Mouse (Mus musculus): ENCODE data around the gene Pnpla2. TPM values are rescaled to one million over a fixed set of nuclear protein-coding genes. Genes with fewer than 3 reads are reported as not detected.

Pnpla2 gene
- total RNA-seq, 2 experiments from 2014 or later = 306 to 361 TPM

DNA sequence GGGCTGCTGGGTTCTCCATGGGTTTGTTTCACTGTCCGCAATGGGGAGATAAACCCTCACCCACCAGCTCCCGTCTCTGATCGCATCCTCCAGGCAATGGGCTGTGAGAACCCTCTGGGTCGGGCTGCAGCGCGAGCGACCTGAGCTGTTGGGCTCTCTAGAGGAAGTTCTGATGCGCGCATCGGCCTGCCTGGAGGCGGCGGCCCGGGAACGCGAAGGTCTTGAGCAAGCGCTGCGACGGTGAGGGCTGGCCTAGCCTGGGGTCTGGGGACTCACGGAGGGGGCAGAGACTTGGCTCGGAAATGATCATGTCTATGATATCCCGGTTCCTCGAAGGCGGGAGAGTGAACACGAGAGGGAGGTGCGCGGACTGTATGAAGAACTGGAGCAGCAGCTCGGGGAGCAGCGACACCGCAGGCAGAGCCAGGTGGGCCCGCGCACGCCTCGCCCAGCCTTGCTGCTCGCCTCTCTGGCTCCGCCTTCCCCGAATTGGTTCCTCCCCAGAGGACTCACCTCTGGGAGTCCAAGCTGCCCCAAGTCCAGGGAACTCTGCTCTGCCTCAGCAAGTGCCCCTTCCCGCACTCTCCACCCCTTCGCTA, 9.7 kb downstream of the Pnpla2 start:
- no peak for DNase-seq
- intact Hi-C loops (cut with DNase I) = no loop called here

DNA sequence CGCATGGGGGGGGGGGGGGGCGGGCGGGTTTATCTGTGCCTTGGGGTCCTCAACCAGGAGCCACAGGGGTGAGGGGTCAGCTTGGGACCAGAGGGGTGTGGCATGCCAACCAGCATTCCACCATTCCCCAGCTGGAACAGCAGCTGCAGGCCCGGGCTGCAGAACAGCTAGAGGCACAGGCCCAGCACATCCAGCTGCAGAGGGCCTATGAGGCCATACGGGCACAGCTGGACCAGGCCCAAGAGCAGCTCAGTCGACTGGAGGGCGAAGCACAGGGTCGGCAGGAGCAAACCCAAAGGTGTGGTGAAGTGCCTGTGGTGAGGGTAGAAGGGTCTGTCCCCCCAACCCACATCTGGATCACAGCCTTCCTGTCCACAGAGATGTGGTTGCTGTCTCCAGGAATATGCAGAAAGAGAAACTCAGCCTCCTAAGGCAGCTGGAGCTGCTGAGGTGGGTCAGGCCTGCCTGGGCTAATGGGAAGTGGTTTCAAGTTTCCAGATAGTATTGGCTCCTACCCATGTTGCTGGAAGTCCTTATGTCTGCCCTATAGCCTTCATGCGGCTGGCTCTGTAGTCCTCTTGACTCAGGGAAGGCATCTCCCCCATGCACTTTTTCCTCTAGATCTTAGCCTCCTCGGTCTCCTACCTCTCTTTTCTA, 10.5 kb downstream of the Pnpla2 start:
- peak in 1 of 2 experiments; percentile 31 for DNase-seq
- intact Hi-C loops (cut with DNase I) = no loop called here

DNA sequence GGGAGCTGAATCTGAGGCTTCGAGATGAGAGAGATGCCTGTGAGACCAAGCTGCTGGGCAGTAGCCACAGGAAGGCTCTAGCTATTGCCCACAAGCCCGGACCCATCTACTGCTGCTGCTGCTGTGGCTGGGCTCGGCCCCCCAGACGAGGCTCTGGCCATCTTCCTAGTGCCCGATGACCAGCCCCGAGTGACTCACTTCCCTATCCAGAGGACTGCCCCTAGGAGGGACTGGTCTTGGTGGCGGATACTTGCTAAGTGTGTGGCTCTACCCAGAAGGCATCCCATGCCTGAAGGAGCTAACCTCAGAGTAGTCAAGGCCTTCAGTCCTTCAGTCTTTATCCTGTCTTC, 11.0 kb downstream of the Pnpla2 start:
- DNase-seq = no peak
- intact Hi-C loops (cut with DNase I) = no loop called here

DNA sequence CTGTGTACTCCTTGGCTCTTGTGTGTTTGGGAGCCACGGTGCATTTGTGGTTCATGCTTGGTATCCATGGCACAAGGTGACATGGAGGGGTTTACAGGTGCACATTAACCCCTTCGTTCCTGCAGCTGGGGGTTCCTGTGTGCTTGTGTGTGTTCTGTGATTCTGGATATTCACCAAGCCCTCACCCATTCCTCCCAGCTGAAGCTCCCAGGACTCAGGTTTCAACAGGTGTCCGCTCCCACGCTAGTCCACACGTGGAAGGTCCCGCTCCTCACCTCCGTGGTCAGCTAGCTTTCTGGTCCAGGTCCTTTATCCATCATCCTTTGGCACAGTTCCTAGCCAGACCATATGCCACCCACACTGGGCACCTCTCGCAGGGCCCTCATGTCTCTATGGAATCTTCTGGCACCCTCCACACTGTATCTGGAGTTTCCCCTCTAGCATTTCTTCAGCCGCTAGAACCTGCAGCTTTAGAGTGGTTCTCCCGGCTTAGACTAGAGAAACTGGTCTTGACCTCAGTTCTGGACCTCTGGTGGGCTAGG, 11.7 kb downstream of the Pnpla2 start:
- DNase-seq = no peak
- intact Hi-C loops (cut with DNase I) = no loop called here

DNA sequence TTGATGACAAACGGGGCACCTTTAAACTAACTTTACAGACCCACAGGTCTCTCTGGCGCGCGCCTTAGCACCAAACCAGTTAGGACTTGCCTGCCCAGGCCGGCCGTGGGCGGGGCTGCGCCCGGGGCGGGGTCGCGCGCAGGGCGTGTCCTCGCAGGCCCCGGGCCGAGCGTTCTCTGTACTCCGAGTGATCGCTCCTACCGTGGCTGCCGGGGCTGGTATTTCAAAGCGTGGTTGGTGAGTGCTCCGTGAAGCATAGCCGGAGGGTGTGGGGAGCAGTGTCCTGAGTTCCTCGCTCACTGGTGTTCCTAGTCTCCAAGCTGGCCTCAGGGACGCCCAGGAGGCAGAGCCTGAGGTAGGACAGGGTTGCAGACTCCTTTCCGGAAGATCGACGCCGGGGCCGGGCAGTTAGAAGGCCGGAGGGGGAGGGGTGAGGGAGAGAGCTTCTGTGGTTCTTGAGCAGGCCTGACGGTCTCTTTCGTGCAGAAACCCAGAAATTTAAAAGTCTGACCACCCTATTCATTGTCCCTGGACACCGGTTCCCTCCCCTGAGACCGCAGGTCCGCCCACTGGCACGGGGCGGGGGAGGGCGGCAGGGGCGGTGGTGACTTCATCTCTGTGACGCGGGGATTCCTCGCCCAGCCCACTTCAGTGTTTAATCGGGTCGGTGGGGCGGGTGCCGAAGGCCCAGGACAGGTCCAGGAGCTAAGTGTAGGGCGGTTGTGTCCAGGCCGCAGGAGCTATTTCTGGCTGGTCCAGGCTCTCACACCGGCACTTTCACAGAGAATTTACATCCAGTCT, 12.4 kb downstream of the Pnpla2 start, which contains the start of gene Cd151:
TSS of gene Cd151 (plus strand) at position 163 of the 801 bp plus-strand sequence.
- DNase-seq = peak; percentile 86 to 88
- intact Hi-C loops (cut with DNase I) = no loop called here

DNA sequence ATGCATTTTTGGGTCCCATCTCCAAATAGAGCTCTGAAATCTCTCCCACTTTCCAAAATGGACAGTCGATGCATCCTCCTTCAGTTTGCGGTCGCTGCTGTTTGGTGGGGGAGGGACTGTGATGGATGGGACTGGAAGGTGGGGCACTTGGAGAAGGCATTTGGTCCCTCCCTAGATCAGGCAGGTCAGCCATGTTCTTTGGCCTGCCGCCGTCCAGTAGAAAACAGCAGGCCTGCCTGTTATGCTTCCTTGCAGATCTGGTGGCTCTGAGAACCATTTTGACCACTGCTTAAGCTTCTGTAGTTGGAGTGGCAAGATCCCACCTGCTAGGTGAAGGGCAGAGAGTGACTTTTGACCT, 13.1 kb downstream of the Pnpla2 start:
- DNase-seq = peak in 1 of 2 experiments; percentile 34
- intact Hi-C loops (cut with DNase I) = no loop called here

DNA sequence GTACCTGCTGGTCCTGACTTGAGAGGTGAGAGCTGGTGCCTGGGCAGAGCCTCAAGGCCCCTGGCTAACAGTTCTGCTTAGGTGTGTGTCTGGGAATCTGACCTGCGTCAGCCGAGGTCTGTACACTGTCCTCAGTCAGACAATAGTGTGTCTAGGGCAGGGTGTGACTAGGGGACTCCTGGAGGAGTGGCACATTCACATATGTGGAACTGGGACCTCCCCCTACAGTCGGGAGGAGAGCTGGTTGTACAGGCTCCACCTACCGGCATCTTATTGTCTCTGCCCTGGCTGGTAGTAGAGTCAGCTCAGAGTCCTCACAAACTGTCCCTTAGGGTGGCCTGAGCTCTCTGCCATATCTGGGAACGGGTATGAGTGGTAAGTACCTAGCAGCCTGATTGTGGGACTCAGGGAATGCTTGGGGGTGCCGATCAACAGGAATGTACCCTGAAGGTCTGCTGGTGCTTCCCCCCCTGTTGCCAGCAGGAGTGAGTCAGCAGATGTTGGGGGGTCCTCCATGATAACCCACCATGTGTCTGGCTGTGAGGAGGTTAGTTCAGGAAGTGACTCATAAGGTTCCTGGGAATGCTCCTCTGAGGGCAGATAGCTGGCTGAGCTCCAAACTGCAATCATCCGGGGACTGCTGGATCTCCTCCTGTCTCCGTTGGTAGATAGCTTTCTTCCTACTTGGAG, 13.7 kb downstream of the Pnpla2 start:
- peak; percentile 56 to 57 for DNase-seq
- intact Hi-C loops (cut with DNase I) = no loop called here

DNA sequence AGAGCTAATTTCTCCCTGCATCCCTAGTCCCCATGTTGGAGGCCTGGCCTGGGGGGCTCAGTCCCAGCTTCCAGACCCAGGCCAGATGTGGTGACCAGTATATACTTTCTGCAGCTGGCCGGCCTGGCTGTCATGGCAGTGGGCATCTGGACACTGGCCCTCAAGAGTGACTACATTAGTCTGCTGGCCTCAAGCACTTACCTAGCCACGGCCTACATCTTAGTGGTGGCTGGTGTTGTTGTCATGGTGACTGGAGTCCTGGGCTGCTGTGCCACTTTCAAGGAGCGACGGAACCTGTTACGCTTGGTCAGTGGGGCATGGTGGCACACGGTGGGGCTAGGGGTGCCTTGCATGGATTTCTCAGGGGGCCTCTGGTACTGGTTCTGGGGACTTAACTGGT, 14.4 kb downstream of the Pnpla2 start:
- intact Hi-C loops (cut with DNase I) = no loop called here
- no peak for DNase-seq

DNA sequence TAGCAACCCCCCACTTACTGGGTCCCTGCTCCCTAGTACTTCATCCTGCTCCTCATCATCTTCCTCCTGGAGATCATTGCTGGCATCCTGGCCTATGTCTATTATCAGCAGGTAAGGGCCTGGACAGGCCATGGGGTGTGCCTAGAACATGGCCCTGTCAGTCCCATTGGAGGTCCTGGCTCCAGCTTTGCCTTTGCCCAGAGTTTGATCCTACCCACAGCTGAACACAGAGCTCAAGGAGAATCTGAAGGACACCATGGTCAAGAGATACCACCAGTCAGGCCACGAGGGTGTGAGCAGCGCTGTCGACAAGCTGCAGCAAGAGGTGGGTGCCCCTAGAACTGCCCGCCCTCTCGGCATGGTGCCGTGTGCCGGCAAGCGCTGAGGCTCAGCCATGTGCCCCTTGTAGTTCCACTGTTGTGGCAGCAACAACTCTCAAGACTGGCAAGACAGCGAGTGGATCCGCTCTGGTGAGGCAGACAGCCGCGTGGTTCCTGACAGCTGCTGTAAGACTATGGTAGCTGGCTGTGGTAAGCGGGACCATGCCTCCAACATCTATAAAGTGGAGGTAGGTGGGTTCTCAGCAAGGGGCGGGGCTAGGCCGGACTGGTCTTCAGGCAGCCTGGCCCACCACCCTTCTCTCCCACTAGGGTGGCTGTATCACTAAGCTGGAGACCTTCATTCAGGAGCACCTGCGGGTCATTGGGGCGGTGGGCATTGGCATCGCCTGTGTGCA, 15.1 kb downstream of the Pnpla2 start:
- no peak for DNase-seq
- intact Hi-C loops (cut with DNase I) = no loop called here

DNA sequence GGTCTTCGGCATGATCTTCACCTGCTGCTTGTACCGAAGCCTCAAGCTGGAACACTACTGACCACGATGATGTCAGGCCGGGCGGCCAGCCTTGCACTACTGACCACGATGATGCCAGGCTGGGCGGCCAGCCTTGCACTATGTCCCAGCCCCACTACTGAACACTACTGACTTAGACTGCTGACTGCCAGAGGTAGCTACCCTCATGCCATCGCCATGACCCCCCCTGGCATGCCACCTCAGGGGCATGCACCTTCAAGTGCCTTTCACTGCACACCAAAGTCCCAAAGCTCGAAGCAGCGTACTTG, 15.6 kb downstream of the Pnpla2 start:
- intact Hi-C loops (cut with DNase I) = no loop called here
- no peak for DNase-seq

DNA sequence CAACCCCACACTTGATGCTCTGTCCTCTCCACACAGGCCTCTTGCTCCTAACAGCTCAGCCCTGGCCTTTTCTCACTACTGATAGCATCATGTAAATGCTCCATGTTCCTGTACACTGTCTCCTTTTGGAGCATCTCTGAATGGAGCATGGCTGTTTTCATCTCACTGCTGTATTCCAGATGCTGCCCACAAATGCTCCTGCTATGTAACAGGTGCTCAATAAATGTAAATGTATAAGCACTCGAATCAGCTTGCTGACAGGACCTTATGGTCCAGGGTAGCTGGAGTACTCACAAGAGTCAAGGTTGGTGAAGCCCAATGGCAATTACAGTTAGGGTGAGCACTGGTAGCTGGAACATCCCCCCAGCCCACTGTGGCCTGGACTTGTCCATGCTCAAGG, 16.2 kb downstream of the Pnpla2 start:
- intact Hi-C loops (cut with DNase I) = no loop called here
- DNase-seq = no peak

DNA sequence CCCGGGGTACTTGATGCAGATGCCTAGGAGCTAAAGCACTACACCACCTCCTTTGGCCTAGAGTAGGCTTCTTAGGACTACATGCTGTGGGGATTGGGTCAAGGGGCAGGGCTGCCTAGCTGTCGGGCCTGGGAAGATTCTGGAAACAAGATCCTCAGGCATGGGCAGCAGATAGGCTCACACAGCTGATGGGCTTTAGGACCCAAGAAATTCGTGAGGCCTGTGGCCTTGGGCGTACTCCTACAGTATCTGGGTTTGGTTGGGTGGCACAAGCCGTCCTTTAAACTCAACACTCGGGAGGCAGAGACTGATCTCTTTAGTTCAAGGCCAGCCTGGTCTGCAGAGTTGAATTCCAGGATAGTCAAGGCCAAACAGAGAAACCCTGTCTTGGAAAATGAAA, 17.2 kb downstream of the Pnpla2 start:
- intact Hi-C loops (cut with DNase I) = no loop called here
- no peak for DNase-seq

DNA sequence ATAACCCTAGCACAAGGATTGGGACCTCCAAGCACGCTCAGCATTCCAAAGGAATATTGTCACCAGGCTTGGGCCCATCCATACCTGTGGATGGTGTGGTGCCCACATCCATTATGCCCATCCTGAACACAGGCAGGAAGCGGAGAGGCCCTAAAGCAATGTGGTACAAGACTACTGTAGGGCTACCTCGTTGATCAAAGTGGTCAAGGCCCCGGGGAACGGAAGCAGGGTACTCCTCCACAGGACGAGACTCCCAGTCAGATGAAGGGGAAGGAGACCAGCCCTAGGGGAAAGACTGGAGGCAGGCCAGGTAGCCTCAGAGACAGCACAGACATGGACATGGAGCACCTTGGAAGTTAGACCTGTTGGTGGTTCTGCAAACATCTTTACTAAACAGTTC, 17.8 kb downstream of the Pnpla2 start:
- intact Hi-C loops (cut with DNase I) = no loop called here
- DNase-seq = no peak

DNA sequence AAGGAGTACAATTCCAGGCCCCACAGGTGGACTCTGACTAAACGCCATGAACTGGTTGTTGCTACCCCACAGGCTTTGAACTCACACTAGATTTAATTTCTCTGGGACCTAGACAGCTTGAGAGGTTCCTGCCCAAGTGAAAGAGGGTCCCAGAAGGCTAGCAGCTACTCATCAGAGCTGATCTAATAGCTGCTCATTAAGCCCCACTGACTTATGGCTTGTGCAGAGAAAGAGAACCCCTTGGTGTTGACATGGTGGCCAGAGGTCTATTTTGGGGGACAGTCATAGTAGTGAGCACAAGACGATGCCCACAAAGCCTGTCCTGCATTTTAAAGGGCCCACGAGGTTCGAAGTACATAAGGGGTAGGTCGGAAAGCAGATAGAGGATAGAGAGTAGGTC, 19.2 kb downstream of the Pnpla2 start:
- no peak for DNase-seq

DNA sequence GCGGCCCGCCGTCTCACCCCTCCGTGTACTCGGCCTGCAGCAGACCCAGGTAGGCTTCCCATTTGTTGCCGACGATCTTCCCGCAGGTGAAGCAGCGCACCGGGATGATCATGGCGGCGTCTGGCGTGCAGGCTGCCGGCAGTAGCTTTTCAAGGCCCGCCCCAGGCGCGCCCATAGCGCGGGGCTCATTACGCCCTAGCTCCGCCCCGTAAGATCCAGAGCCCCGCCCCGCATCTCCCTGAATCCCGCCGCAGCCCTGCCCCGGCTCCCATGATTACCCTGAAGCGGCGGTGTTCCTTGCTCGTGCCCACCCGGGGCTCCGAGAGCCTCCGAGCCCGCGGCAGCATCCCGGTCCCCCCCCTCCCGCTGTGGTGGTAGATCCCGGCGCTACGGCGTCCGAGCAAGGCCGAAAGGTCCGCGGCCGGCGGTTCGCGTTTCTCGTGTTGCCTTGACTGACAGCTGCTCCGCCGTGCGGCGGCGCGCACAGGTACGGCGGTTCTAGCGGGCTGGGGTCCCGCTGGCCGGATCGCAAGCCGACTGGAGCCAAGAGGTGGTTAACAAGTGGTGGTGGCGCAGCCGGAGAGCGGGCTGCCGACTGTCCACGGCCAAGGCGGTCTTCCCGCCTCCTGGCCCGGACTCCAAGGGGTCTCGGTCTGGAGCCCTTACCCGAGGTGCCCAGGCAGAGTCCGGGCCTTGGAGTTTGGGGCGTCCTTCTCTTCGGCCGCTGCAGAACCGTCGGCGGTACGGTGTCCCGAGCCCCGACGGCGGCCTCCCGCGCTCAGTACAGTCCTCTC, 20.2 kb downstream of the Pnpla2 start, which contains the start of the genes Polr2l and Tspan4:
TSS of gene Polr2l (minus strand) at position 122 of the 794 bp plus-strand sequence.
TSS of gene Tspan4 (plus strand) at position 230 of the 794 bp plus-strand sequence.
- DNase-seq = peak; percentile 75 to 86
- intact Hi-C loops (cut with DNase I) = no loop called here

More for the DNA sequence above, 19.2 kb downstream of the Pnpla2 start:
- intact Hi-C loops (cut with DNase I) = no loop called here

DNA sequence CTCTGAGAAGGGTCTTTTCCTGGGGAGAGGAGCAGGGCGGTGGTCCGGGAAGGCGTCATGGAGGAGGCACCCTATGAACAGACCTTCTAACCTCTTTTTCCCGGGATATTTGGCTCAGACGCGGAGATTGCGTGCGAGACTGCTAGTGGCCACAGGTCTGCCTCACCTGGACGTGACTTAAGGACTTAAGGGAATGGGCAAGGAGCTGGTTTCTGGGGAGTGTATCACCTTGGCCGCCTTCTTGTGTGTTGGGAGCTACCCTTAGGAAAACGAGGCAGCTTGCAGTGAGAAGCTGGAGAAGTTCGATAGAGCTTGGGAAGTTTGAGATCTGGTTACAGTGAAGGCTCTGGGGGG, 20.8 kb downstream of the Pnpla2 start:
- no peak for DNase-seq
- intact Hi-C loops (cut with DNase I) = no loop called here

DNA sequence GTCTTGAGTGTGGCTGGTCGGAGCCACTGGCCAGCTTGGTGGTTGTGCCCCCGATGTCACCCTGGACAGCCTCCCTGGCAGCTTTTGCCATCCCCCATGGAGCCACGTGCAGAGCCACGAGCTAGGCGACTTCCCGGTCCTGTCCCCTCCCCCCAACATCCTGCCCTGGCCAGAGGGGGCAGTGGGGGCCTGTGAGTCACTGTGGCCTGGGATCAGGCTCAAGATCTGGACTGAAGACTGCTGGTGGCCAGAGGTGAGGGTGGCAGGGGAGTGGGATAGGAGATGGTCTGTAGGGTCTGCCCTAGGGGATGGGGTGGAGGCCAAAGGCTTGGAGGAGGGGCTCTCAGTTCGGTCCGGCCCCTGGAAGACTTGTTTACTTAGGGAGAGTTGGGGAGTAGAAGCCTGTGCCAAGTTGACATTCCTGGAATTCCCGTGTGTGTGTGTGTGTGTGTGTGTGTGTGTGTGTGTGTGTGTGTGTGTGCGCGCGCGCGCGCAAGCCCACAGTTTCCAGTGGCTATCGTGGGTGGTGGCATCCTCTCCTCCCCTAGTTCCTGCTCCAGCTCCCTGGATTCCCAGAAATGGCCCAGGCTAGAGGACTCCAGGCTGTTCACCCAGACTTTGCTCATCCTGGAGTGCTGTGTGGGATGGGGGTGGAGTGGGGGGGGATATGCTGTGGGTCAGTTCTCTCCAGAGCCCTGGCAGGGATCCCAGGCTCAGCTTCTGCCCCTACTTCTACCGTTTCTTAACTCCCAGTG, 21.4 kb downstream of the Pnpla2 start:
- peak; percentile 82 to 83 for DNase-seq
- intact Hi-C loops (cut with DNase I) = no loop called here

DNA sequence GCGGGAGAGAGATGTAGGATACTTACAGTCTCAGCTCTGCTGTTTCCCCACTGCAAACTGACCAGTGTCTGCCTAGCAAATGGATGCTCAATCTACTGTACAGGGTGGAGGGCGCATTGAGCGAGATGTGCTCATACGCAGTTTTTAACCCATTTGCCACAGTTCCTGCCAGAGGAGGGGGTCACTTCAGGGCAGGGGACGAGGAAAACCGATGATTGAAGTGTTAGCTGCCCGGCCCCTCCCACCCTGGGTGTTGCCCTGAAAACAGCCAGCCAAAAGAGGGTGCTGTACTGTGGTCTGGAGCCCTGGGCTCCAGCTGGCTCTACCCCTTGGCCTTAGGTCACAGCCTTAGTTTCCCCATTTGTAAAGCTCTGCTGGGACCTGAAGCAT, 22.0 kb downstream of the Pnpla2 start:
- intact Hi-C loops (cut with DNase I) = no loop called here
- DNase-seq = peak in 1 of 2 experiments; percentile 35

Data from gastrocnemius, postnatal 36 days (tissue).